Mouse (Mus musculus) liver, embryonic 14.5 days (tissue): ENCODE results near the gene Ephx4. TPM values are rescaled to one million over a fixed set of nuclear protein-coding genes. Genes with fewer than 3 reads are reported as not detected.

Source experiments
- ATAC-seq: fragments of 200-750 bp; cut with Nextera tagmentation; 2 replicates; pipeline ENCODE4 v1.8.0; 2017; ENCODE audit warnings: moderate number of reproducible peaks, mild to moderate bottlenecking, moderate library complexity; ENCODE audit not compliant: insufficient read depth
- DNase-seq, 3 experiments: peaks; one replicate each; pipeline ENCODE4 v3.0.0-alpha.2; 2012 to 2013; ENCODE audit warnings: low read depth in 3 of 3, low spot score in 3 of 3
- H3K27ac ChIP-seq: fragments of 300-500 bp; sonication (generic); 2 replicates; pipeline ENCODE4 v1.5.1; 2014; ENCODE audit warnings: moderate library complexity, mild to moderate bottlenecking, control low read depth, inconsistent platforms
- H3K27me3 ChIP-seq: fragments of 300-500 bp; sonication (generic); 2 replicates; pipeline ENCODE4 v1.6.1; 2014; ENCODE audit warnings: mild to moderate bottlenecking, low read length, moderate library complexity; ENCODE audit not compliant: control insufficient read depth, insufficient read depth
- H3K36me3 ChIP-seq: fragments of 300-500 bp; sonication (generic); replicated peaks from 2 replicates; pipeline ENCODE4 v1.6.1; 2014; ENCODE audit warnings: low read depth; ENCODE audit not compliant: control insufficient read depth, insufficient read depth
- H3K4me1 ChIP-seq, 2 experiments: fragments of 200-500 bp in 1 of 2; fragments of 300-500 bp in 1 of 2; sonication (generic) in 1 of 2; replicated peaks; 2 replicates each; pipeline ENCODE4 v1.6.1; 2012 to 2014; ENCODE audit warnings: antibody characterized with exemption in 1 of 2, inconsistent platforms in 1 of 2, low read length in 1 of 2; ENCODE audit not compliant: control insufficient read depth in 2 of 2, insufficient read depth in 2 of 2
- H3K4me2 ChIP-seq: fragments of 300-500 bp; sonication (generic); 2 replicates; pipeline ENCODE4 v1.6.1; 2014; ENCODE audit warnings: low read depth, mild to moderate bottlenecking, control low read depth, moderate library complexity
- H3K4me3 ChIP-seq, 2 experiments: fragments of 200-500 bp in 1 of 2; fragments of 300-500 bp in 1 of 2; sonication (generic) in 1 of 2; 2 replicates each; pipeline ENCODE4 v1.5.1; 2012 to 2014; ENCODE audit warnings: low read depth in 2 of 2, low read length in 2 of 2, mild to moderate bottlenecking in 2 of 2, control low read depth in 1 of 2, inconsistent platforms in 1 of 2, moderate library complexity in 1 of 2; ENCODE audit not compliant: insufficient read depth in 1 of 2
- H3K9ac ChIP-seq: fragments of 300-500 bp; sonication (generic); replicated peaks from 2 replicates; pipeline ENCODE4 v1.6.1; 2014; ENCODE audit warnings: mild to moderate bottlenecking, control low read depth, moderate library complexity
- H3K9me3 ChIP-seq: fragments of 300-500 bp; sonication (generic); 2 replicates; pipeline ENCODE4 v1.6.1; 2016; ENCODE audit warnings: low read length, mixed read lengths; ENCODE audit not compliant: control insufficient read depth
- CTCF ChIP-seq: IDR thresholded peaks from 2 replicates; pipeline ENCODE4 v1.5.1; 2016; ENCODE audit warnings: antibody characterized with exemption, low read depth, control low read depth
- EP300 ChIP-seq: IDR thresholded peaks from 2 replicates; pipeline ENCODE4 v1.6.1; 2016; ENCODE audit warnings: antibody characterized with exemption, low read depth
- WGBS: fragments of 180-500 bp; shearing (Covaris S2); extraction: QIAGEN DNeasy Blood & Tissue Kit; methylation state at CpG from one replicate; pipeline ENCODE4 v1.1.7; 2014; ENCODE audit not compliant: insufficient replicate concordance; 5-methylcytosine and 5-hydroxymethylcytosine counted together
- polyA plus RNA-seq, 2 experiments: library from polyadenylated mRNA; depleted of rRNA in 1 of 2; stranded (reverse) in 1 of 2; unstranded in 1 of 2; fragments of >200 nt; fragmentation: Nextera tagmentation in 1 of 2; extraction: Ambion mirVana in 1 of 2; gene quantifications; 2 replicates each; pipeline versions ENCODE4 v1.2.1 to v1.2.3; 2012 to 2014

Gene Ephx4
- polyA plus RNA-seq, 2 experiments: 0.03 TPM; not detected in 1

DNA sequence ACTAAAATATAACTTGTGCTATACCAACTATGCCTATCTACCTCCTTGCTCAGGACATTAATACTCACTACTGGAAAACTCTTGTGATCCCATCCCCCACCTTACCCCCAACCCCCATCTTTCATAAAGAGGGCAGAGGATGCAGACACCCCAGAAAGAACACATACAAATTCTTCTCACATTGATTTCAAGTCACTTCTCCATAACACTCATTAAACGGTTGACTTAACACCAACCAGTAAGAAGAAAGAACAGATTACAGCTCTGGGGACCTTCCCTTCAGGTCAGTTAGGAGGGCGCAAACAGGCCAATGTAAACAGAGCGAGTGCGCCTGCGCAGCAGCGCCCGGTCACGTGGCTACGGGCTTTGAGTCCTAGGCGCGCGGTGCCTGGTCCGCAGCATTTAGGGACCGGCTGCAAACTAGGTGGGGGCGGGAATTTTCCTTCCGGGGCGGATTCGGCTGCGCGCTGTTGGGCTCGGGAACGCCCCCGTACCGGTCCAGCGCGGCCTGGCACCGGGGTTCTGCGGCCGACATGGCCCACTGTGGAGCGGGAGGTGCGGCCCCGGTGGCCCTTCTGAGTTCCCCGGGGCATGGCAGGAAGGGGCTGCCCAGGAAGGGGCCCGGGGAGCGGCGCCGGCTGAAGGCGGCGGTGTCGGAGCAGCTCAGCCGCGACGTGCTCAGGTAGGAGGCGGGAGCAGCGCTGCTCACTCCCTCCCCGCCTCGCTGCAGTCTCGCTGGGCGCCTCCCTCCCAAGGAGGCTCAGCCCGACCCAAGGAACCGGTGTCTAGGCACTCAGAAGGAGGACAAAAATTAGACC lies 35.1 kb downstream of the Ephx4 start, which contains the start of gene Btbd8:
Gene Btbd8 (plus strand): TSS at position 534 of the 818 bp plus-strand sequence.
- DNase-seq (peak; percentile 91 to 93 (median 92)), ATAC-seq (peak; percentile 97)
- H3K4me2 ChIP-seq: peak within 1 kb of the TSS; percentile 92
- H3K4me3 ChIP-seq: peak within 1 kb of the TSS; percentile 76 to 90
- no peaks in the 10 kb centered on the region; the same call in 1 of the 2 replicates for H3K27me3 ChIP-seq
- under 1% methylated on average over 49 of the region's 51 CpGs for WGBS
- H3K36me3 ChIP-seq: no peaks in the 10 kb centered on the region
- peaks cover 20 to 21% of the 10 kb centered on the region in 2 experiments for H3K4me1 ChIP-seq
- peak within 1 kb of the TSS; percentile 78 for H3K27ac ChIP-seq
- peak within 1 kb of the TSS; percentile 94 for H3K9ac ChIP-seq
- no peaks in the 10 kb centered on the region for H3K9me3 ChIP-seq
- TF ChIP-seq EP300: peak; percentile 55; the same call in 1 of the 2 replicates
- no peak for TF ChIP-seq CTCF

DNA sequence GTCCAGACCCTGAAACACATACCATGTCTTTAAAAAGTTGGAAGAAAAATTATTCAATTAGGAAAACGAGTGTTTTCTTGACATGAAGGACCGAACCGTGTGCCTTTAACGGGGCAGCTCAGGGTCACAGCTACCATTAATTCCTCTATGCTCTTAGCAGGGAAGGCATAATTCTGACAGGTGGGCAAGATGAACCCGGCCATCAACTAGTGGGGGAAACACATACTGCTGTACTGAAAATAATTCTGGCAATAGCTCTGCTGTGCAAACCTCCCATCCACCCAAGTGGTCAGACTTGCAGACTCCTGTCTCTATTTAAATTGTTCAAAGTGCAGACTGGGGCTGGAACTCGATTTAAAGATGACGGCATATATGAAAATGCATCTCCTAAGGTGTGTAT lies 35.8 kb downstream of the Ephx4 start:
- peak overlapping the region; percentile 78 for H3K27ac ChIP-seq
- H3K4me2 ChIP-seq: peak overlapping the region; percentile 92
- no peaks in the 10 kb centered on the region; the same call in 1 of the 2 replicates for H3K27me3 ChIP-seq
- no peaks in the 10 kb centered on the region for H3K36me3 ChIP-seq
- TF ChIP-seq EP300 (no peak), CTCF (no peak)
- H3K9me3 ChIP-seq: no peaks in the 10 kb centered on the region
- H3K9ac ChIP-seq: peak overlapping the region; percentile 94
- ATAC-seq (no peak), DNase-seq (no peak)
- 24% methylated on average over 7 of the region's 7 CpGs for WGBS
- H3K4me3 ChIP-seq: peak overlapping the region; percentile 76 to 90
- H3K4me1 ChIP-seq: peaks cover 20 to 21% of the 10 kb centered on the region in 2 experiments

DNA sequence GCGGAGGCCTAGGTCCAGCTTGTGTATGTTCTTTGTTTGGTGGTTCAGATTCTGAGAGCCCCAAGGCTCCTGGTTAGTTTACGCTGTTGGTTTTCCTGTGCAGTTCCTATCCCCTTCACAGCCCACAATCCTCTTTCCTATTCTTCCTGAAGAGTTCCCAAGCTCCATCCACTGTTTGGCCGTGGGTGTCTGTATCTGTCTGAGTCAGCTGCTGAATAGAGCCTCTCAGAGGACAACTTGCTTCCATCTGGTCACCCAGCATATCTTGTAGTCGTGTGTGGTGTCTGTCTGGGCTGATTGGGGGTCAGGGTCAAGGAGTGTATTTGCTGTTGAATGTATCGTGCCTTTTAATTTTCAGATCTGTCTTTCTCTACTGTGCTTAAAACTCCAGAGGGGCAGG lies 39.3 kb downstream of the Ephx4 start:
- H3K4me1 ChIP-seq: peaks cover 13 to 17% of the 10 kb centered on the region in 2 experiments
- ATAC-seq (no peak), DNase-seq (no peak)
- H3K27me3 ChIP-seq: no peaks in the 10 kb centered on the region
- no peak overlapping the region for H3K4me2 ChIP-seq
- 57% methylated on average over 5 of the region's 5 CpGs for WGBS
- H3K4me3 ChIP-seq: no peak overlapping the region
- no peak for TF ChIP-seq EP300
- TF ChIP-seq CTCF: no peak
- H3K27ac ChIP-seq: no peak overlapping the region
- H3K36me3 ChIP-seq: no peaks in the 10 kb centered on the region
- H3K9ac ChIP-seq: no peak overlapping the region
- no peaks in the 10 kb centered on the region for H3K9me3 ChIP-seq

DNA sequence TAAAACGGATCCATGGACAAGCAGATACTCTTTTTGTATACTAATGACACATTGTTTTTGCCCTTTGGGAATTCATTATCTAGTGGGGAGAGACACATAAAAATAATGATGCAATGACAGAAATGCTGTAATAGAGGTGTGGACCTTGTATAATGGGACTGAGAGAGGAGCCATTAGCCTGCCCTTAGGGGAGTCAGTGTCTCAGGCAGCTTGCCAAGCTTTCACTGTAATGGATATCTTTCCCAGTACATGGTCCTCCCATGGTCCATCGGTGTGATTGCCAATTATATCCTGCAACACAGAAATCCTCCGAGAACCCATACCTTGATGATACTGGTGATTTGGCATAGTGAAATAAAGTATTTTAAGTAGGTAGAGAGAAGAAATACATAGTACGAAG lies 41.7 kb downstream of the Ephx4 start:
- 68% methylated on average over 4 of the region's 4 CpGs for WGBS
- no peak for TF ChIP-seq CTCF
- TF ChIP-seq EP300: no peak
- H3K27me3 ChIP-seq: no peaks in the 10 kb centered on the region

DNA sequence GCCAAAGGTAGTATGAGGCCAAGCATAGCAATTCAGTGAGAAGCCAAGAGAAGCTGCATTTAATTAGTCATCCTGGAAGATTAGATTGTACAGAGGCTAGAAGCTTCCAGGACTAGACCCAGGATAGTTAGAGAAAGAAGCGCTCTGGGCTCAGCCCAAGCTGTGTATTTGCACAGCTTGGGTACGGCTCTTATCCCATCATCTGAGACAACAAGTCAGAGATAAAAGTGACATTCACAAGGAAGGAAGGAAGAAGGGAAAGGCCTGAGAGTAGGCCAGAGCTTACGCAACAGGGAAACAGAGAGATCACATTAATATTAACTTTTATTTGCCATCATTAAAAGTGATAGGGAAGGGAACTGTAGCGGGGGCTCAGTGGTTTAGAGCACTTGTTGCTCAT lies 45.4 kb downstream of the Ephx4 start:
- Histone ChIP-seq H3K36me3 (no peaks in the 10 kb centered on the region), H3K9me3 (no peaks in the 10 kb centered on the region), H3K4me3 (no peak overlapping the region), H3K27me3 (no peaks in the 10 kb centered on the region), H3K9ac (no peak overlapping the region), H3K27ac (no peak overlapping the region), H3K4me1 (no peaks in the 10 kb centered on the region), H3K4me2 (no peak overlapping the region)
- TF ChIP-seq CTCF: no peak
- no peak for TF ChIP-seq EP300
- no peak for DNase-seq
- 68% methylated on average over 4 of the region's 4 CpGs for WGBS
- no peak for ATAC-seq

More for the DNA sequence above, 41.7 kb downstream of the Ephx4 start:
- no peak overlapping the region for H3K4me2 ChIP-seq
- ATAC-seq: no peak
- H3K4me1 ChIP-seq: peaks cover 0 to under 1% of the 10 kb centered on the region in 2 experiments; a peak in 1 of 4 replicates
- H3K9me3 ChIP-seq: no peaks in the 10 kb centered on the region
- H3K4me3 ChIP-seq: no peak overlapping the region
- no peaks in the 10 kb centered on the region for H3K36me3 ChIP-seq
- no peak overlapping the region for H3K27ac ChIP-seq
- H3K9ac ChIP-seq: no peak overlapping the region
- no peak for DNase-seq
